Mouse (Mus musculus): ENCODE results near the gene Evc2. TPM values are rescaled to one million over a fixed set of nuclear protein-coding genes. Genes with fewer than 3 reads are reported as not detected.

Evc2 gene
- polyA plus RNA-seq, 2 experiments: 0.93 to 2.2 TPM

- Histone ChIP-seq H3K9me3 (ENCODE audit: control insufficient read depth, low read length) (no peaks in the 10 kb centered on the region), H3K27ac (no peak overlapping the region), H3K9ac (replicated peaks) (no peak overlapping the region), H3K27me3 (ENCODE audit: control insufficient read depth, insufficient read depth, low read length) (no peaks in the 10 kb centered on the region), H3K4me2 (ENCODE audit: low read depth) (no peak overlapping the region), H3K4me3 (ENCODE audit: insufficient read depth in 1 of 2, low read depth in 2 of 2, low read length in 2 of 2) (no peak overlapping the region), H3K36me3 (replicated peaks; ENCODE audit: control insufficient read depth, insufficient read depth, low read depth) (no peaks in the 10 kb centered on the region), H3K4me1 (replicated peaks; ENCODE audit: control insufficient read depth in 2 of 2, insufficient read depth in 2 of 2, low read length in 1 of 2) (no peaks in the 10 kb centered on the region)
- DNase-seq (ENCODE audit: low read depth in 3 of 3, low spot score in 3 of 3) (no peak), ATAC-seq (ENCODE audit: insufficient read depth) (no peak)
- 58% methylated on average over 8 of the region's 8 CpGs for WGBS (ENCODE audit: insufficient replicate concordance)
- no peak for TF ChIP-seq CTCF (IDR thresholded peaks at IDR 0.05; ENCODE audit: low read depth)
- no peak for TF ChIP-seq EP300 (IDR thresholded peaks at IDR 0.05; ENCODE audit: low read depth)
Observed at GRCm38 (mm10) chr5:37356027-37356426, 17.7 kb downstream of the Evc2 start.

GRCm38 (mm10) chr5:37362618-37363017, 24.3 kb downstream of the Evc2 start:
- no peaks in the 10 kb centered on the region for H3K9me3 ChIP-seq (ENCODE audit: control insufficient read depth, low read length)
- DNase-seq (ENCODE audit: low read depth in 3 of 3, low spot score in 3 of 3): no peak
- no peaks in the 10 kb centered on the region for H3K4me1 ChIP-seq (replicated peaks; ENCODE audit: control insufficient read depth in 2 of 2, insufficient read depth in 2 of 2, low read length in 1 of 2)
- 64% methylated on average over 4 of the region's 5 CpGs for WGBS (ENCODE audit: insufficient replicate concordance)
- H3K27me3 ChIP-seq (ENCODE audit: control insufficient read depth, insufficient read depth, low read length): no peaks in the 10 kb centered on the region
- no peak for ATAC-seq (ENCODE audit: insufficient read depth)
- TF ChIP-seq EP300 (IDR thresholded peaks at IDR 0.05; ENCODE audit: low read depth): no peak
- TF ChIP-seq CTCF (IDR thresholded peaks at IDR 0.05; ENCODE audit: low read depth): no peak
- H3K9ac ChIP-seq (replicated peaks): no peak overlapping the region
- no peak overlapping the region for H3K4me3 ChIP-seq (ENCODE audit: insufficient read depth in 1 of 2, low read depth in 2 of 2, low read length in 2 of 2)
- no peaks in the 10 kb centered on the region for H3K36me3 ChIP-seq (replicated peaks; ENCODE audit: control insufficient read depth, insufficient read depth, low read depth)
- no peak overlapping the region for H3K27ac ChIP-seq
- no peak overlapping the region for H3K4me2 ChIP-seq (ENCODE audit: low read depth)

- no peaks in the 10 kb centered on the region for H3K27me3 ChIP-seq (ENCODE audit: control insufficient read depth, insufficient read depth, low read length)
- TF ChIP-seq EP300 (IDR thresholded peaks at IDR 0.05; ENCODE audit: low read depth) (no peak), CTCF (IDR thresholded peaks at IDR 0.05; ENCODE audit: low read depth) (no peak)
- H3K4me3 ChIP-seq (ENCODE audit: insufficient read depth in 1 of 2, low read depth in 2 of 2, low read length in 2 of 2): no peak overlapping the region
- no peak overlapping the region for H3K27ac ChIP-seq
- no peaks in the 10 kb centered on the region for H3K9me3 ChIP-seq (ENCODE audit: control insufficient read depth, low read length)
- no peak overlapping the region for H3K9ac ChIP-seq (replicated peaks)
- ATAC-seq (ENCODE audit: insufficient read depth) (no peak), DNase-seq (ENCODE audit: low read depth in 3 of 3, low spot score in 3 of 3) (no peak)
- no peaks in the 10 kb centered on the region for H3K36me3 ChIP-seq (replicated peaks; ENCODE audit: control insufficient read depth, insufficient read depth, low read depth)
- 63% methylated on average over 5 of the region's 5 CpGs for WGBS (ENCODE audit: insufficient replicate concordance)
- H3K4me1 ChIP-seq (replicated peaks; ENCODE audit: control insufficient read depth in 2 of 2, insufficient read depth in 2 of 2, low read length in 1 of 2): no peaks in the 10 kb centered on the region
- H3K4me2 ChIP-seq (ENCODE audit: low read depth): no peak overlapping the region
Observed at GRCm38 (mm10) chr5:37363284-37363683, 25.0 kb downstream of the Evc2 start.

- ATAC-seq (ENCODE audit: insufficient read depth) (no peak), DNase-seq (ENCODE audit: low read depth in 3 of 3, low spot score in 3 of 3) (no peak)
- no peaks in the 10 kb centered on the region for H3K9me3 ChIP-seq (ENCODE audit: control insufficient read depth, low read length)
- H3K9ac ChIP-seq (replicated peaks): no peak overlapping the region
- no peaks in the 10 kb centered on the region for H3K36me3 ChIP-seq (replicated peaks; ENCODE audit: control insufficient read depth, insufficient read depth, low read depth)
- H3K4me3 ChIP-seq (ENCODE audit: insufficient read depth in 1 of 2, low read depth in 2 of 2, low read length in 2 of 2): no peak overlapping the region
- no peaks in the 10 kb centered on the region for H3K4me1 ChIP-seq (replicated peaks; ENCODE audit: control insufficient read depth in 2 of 2, insufficient read depth in 2 of 2, low read length in 1 of 2)
- H3K4me2 ChIP-seq (ENCODE audit: low read depth): no peak overlapping the region
- no peak overlapping the region for H3K27ac ChIP-seq
- no peaks in the 10 kb centered on the region for H3K27me3 ChIP-seq (ENCODE audit: control insufficient read depth, insufficient read depth, low read length)
- no peak for TF ChIP-seq CTCF (IDR thresholded peaks at IDR 0.05; ENCODE audit: low read depth)
- TF ChIP-seq EP300 (IDR thresholded peaks at IDR 0.05; ENCODE audit: low read depth): no peak
Observed at GRCm38 (mm10) chr5:37365751-37366150, 27.5 kb downstream of the Evc2 start.

GRCm38 (mm10) chr5:37368796-37369195, 30.5 kb downstream of the Evc2 start:
- Histone ChIP-seq H3K27ac (no peak overlapping the region), H3K4me3 (ENCODE audit: insufficient read depth in 1 of 2, low read depth in 2 of 2, low read length in 2 of 2) (no peak overlapping the region), H3K4me1 (replicated peaks; ENCODE audit: control insufficient read depth in 2 of 2, insufficient read depth in 2 of 2, low read length in 1 of 2) (no peaks in the 10 kb centered on the region), H3K9me3 (ENCODE audit: control insufficient read depth, low read length) (no peaks in the 10 kb centered on the region), H3K27me3 (ENCODE audit: control insufficient read depth, insufficient read depth, low read length) (no peaks in the 10 kb centered on the region), H3K9ac (replicated peaks) (no peak overlapping the region), H3K36me3 (replicated peaks; ENCODE audit: control insufficient read depth, insufficient read depth, low read depth) (no peaks in the 10 kb centered on the region), H3K4me2 (ENCODE audit: low read depth) (no peak overlapping the region)
- DNase-seq (ENCODE audit: low read depth in 3 of 3, low spot score in 3 of 3) (no peak), ATAC-seq (ENCODE audit: insufficient read depth) (no peak)
- WGBS (ENCODE audit: insufficient replicate concordance): 68% methylated on average over 8 of the region's 8 CpGs
- TF ChIP-seq CTCF (IDR thresholded peaks at IDR 0.05; ENCODE audit: low read depth) (no peak), EP300 (IDR thresholded peaks at IDR 0.05; ENCODE audit: low read depth) (no peak)
